Mouse (Mus musculus) v-Abl transformed pro-B cells (cell line): Measurements from ENCODE around the gene Krt19.

Source experiments
- in situ Hi-C, 2 experiments: fragments of 400-800 bp; cut with MboI; formaldehyde crosslinking; loops; one replicate each; pipeline ENCODE4 v1.15.1; 2025; ENCODE audit not compliant: unreplicated experiment in 2 of 2

Gene Krt19

GRCm38 (mm10) chr11:100138809-100139208 is 9.7 kb downstream of the Krt19 start:
- in situ Hi-C loops, result no loop called here

- in situ Hi-C loops, result no loop called here
Measured at GRCm38 (mm10) chr11:100137693-100138092, 10.8 kb downstream of the Krt19 start.

- in situ Hi-C loops, result no loop called here
Measured at GRCm38 (mm10) chr11:100136559-100136958, 11.9 kb downstream of the Krt19 start.

- in situ Hi-C loops, result no loop called here
Measured at GRCm38 (mm10) chr11:100135731-100136130, 12.7 kb downstream of the Krt19 start, which contains the start of gene Krt15. TSS of gene Krt15 (minus strand) at chr11:100135928.

- in situ Hi-C loops, result no loop called here
Measured at GRCm38 (mm10) chr11:100124901-100125300, 23.6 kb downstream of the Krt19 start.

GRCm38 (mm10) chr11:100121466-100121865 is 27.0 kb downstream of the Krt19 start, which contains the start of gene Krt13:
TSS of gene Krt13 (minus strand) at chr11:100121566.
- in situ Hi-C loops, result no loop called here

- in situ Hi-C loops, result no loop called here
Measured at GRCm38 (mm10) chr11:100120331-100120730, 28.1 kb downstream of the Krt19 start.

GRCm38 (mm10) chr11:100113742-100114029 is 34.8 kb downstream of the Krt19 start:
- in situ Hi-C loops, result no loop called here

GRCm38 (mm10) chr11:100112935-100113741 is 35.3 kb downstream of the Krt19 start:
- in situ Hi-C loops, result no loop called here

- in situ Hi-C loops, result no loop called here
Measured at GRCm38 (mm10) chr11:100105576-100106122, 42.8 kb downstream of the Krt19 start, which contains the start of gene Krt36. TSS of gene Krt36 (minus strand) at chr11:100105626.

GRCm38 (mm10) chr11:100102693-100103429 is 45.6 kb downstream of the Krt19 start:
- in situ Hi-C loops, result no loop called here

- in situ Hi-C loops, result no loop called here
Measured at GRCm38 (mm10) chr11:100100391-100100790, 48.1 kb downstream of the Krt19 start.

- in situ Hi-C loops, result no loop called here
Measured at GRCm38 (mm10) chr11:100097819-100098218, 50.6 kb downstream of the Krt19 start.

- in situ Hi-C loops, result no loop called here
Measured at GRCm38 (mm10) chr11:100096141-100096540, 52.3 kb downstream of the Krt19 start, which contains the start of gene Krt35. TSS of gene Krt35 (minus strand) at chr11:100096241.
